Mouse (Mus musculus) MEL (cell line): ENCODE measurements around the gene Efna3. TPM values are rescaled to one million over a fixed set of nuclear protein-coding genes. Genes with fewer than 3 reads are reported as not detected.

Experiments used
- DNase-seq: peaks from one replicate; pipeline ENCODE4 v3.0.0; 2011; ENCODE audit warnings: low read depth, low spot score
- H3K27ac ChIP-seq: 2 replicates; pipeline ENCODE4 v1.5.1; 2012; ENCODE audit warnings: low read depth, mild to moderate bottlenecking, control low read depth, low read length, moderate library complexity; ENCODE audit not compliant: control insufficient read depth
- H3K27me3 ChIP-seq, 2 experiments: fragments of 150-350 bp in 1 of 2; sonication (generic) in 1 of 2; 2 replicates each; pipeline ENCODE4 v1.6.1; 2012; ENCODE audit warnings: low read length in 2 of 2, mild to moderate bottlenecking in 2 of 2, improper control_type of control experiment in 1 of 2, moderate library complexity in 1 of 2; ENCODE audit not compliant: insufficient read depth in 2 of 2, control insufficient read depth in 1 of 2
- H3K36me3 ChIP-seq, 2 experiments: 2 replicates each; pipeline ENCODE4 v1.6.1; 2012 to 2014; ENCODE audit warnings: low read length in 2 of 2, improper control_type of control experiment in 1 of 2, inconsistent platforms in 1 of 2, mild to moderate bottlenecking in 1 of 2; ENCODE audit not compliant: insufficient read depth in 2 of 2, control insufficient read depth in 1 of 2
- H3K4me1 ChIP-seq, 2 experiments: fragments of 150-350 bp in 1 of 2; sonication (generic) in 1 of 2; 2 replicates each; pipeline ENCODE4 v1.6.1; 2012; ENCODE audit warnings: low read length in 2 of 2, improper control_type of control experiment in 1 of 2, mild to moderate bottlenecking in 1 of 2; ENCODE audit not compliant: insufficient read depth in 2 of 2, control insufficient read depth in 1 of 2
- H3K4me3 ChIP-seq, 2 experiments: fragments of 150-350 bp in 1 of 2; sonication (generic) in 1 of 2; 2 replicates each; pipeline ENCODE4 v1.5.1; 2012; ENCODE audit warnings: low read depth in 2 of 2, low read length in 2 of 2, mild to moderate bottlenecking in 2 of 2, moderate library complexity in 2 of 2, control low read depth in 1 of 2, improper control_type of control experiment in 1 of 2; ENCODE audit not compliant: control insufficient read depth in 1 of 2, insufficient read depth in 1 of 2
- H3K79me2 ChIP-seq: 2 replicates; pipeline ENCODE4 v1.6.1; 2012; ENCODE audit warnings: mild to moderate bottlenecking, low read length, moderate library complexity; ENCODE audit not compliant: control insufficient read depth, poor library complexity, insufficient read depth
- H3K9ac ChIP-seq: 2 replicates; pipeline ENCODE4 v1.6.1; 2012; ENCODE audit warnings: low read depth, mild to moderate bottlenecking, control low read depth, low read length, moderate library complexity; ENCODE audit not compliant: control insufficient read depth, poor library complexity, severe bottlenecking
- H3K9me3 ChIP-seq: fragments of 150-350 bp; sonication (generic); replicated peaks from 2 replicates; pipeline ENCODE4 v1.6.1; 2012; ENCODE audit warnings: mild to moderate bottlenecking, low read length, improper control_type of control experiment, moderate library complexity; ENCODE audit not compliant: insufficient read depth
- BHLHE40 ChIP-seq: IDR thresholded peaks from 2 replicates; pipeline ENCODE4 v1.6.1; 2012; ENCODE audit warnings: low read depth, mild to moderate bottlenecking, inconsistent platforms, low read length, improper control_type of control experiment, borderline replicate concordance
- CHD1 ChIP-seq: IDR thresholded peaks from 2 replicates; pipeline ENCODE4 v1.6.1; 2012; ENCODE audit warnings: low read depth, mild to moderate bottlenecking, inconsistent platforms, low read length, improper control_type of control experiment
- CTCF ChIP-seq, 3 experiments: IDR thresholded peaks in 2 of 3; conservative IDR thresholded peaks in 1 of 3; 2 replicates each; pipeline ENCODE4 v1.5.1; 2011 to 2012; ENCODE audit warnings: low read length in 3 of 3, low read depth in 2 of 3, mild to moderate bottlenecking in 2 of 3, improper control_type of control experiment in 1 of 3, inconsistent platforms in 1 of 3, mixed read lengths in 1 of 3, moderate library complexity in 1 of 3; ENCODE audit not compliant: control insufficient read depth in 1 of 3, insufficient read depth in 1 of 3, poor library complexity in 1 of 3, severe bottlenecking in 1 of 3
- ELF1 ChIP-seq: IDR thresholded peaks from 2 replicates; pipeline ENCODE4 v1.6.1; 2014; ENCODE audit warnings: low read depth, mild to moderate bottlenecking, inconsistent platforms, low read length, improper control_type of control experiment, moderate library complexity
- EP300 ChIP-seq, 2 experiments: IDR thresholded peaks; 2 replicates each; pipeline ENCODE4 v1.6.1; 2011; ENCODE audit warnings: improper control_type of control experiment in 2 of 2, low read length in 2 of 2, low read depth in 1 of 2, mild to moderate bottlenecking in 1 of 2
- ETS1 ChIP-seq: IDR thresholded peaks from 2 replicates; pipeline ENCODE4 v1.6.1; 2012; ENCODE audit warnings: low read depth, mild to moderate bottlenecking, inconsistent platforms, low read length, improper control_type of control experiment, moderate library complexity
- GATA1 ChIP-seq: IDR thresholded peaks from 2 replicates; pipeline ENCODE4 v1.6.1; 2011; ENCODE audit warnings: low read depth, low read length, improper control_type of control experiment
- HCFC1 ChIP-seq: IDR thresholded peaks from 2 replicates; pipeline ENCODE4 v1.6.1; 2012; ENCODE audit warnings: low read depth, mild to moderate bottlenecking, inconsistent platforms, low read length, improper control_type of control experiment, moderate library complexity
- JUND ChIP-seq: IDR thresholded peaks from 2 replicates; pipeline ENCODE4 v1.6.1; 2011; ENCODE audit warnings: low read depth, mild to moderate bottlenecking, improper control_type of control experiment, low read length
- KAT2A ChIP-seq: conservative IDR thresholded peaks from 2 replicates; pipeline ENCODE4 v1.6.1; 2012; ENCODE audit warnings: low read depth, low read length, improper control_type of control experiment, inconsistent platforms
- MAFK ChIP-seq: IDR thresholded peaks from 2 replicates; pipeline ENCODE4 v1.6.1; 2011; ENCODE audit warnings: low read depth, mild to moderate bottlenecking, low read length, improper control_type of control experiment, borderline replicate concordance
- MAX ChIP-seq: IDR thresholded peaks from 2 replicates; pipeline ENCODE4 v1.6.1; 2011; ENCODE audit warnings: low read length, improper control_type of control experiment
- MEF2A ChIP-seq: IDR thresholded peaks from 2 replicates; pipeline ENCODE4 v1.6.1; 2014; ENCODE audit warnings: low read depth, mild to moderate bottlenecking, inconsistent platforms, low read length, improper control_type of control experiment; ENCODE audit not compliant: poor library complexity, insufficient replicate concordance, severe bottlenecking; ENCODE audit errors: extremely low read depth
- MYB ChIP-seq: IDR thresholded peaks from 2 replicates; pipeline ENCODE4 v1.6.1; 2011; ENCODE audit warnings: mild to moderate bottlenecking, low read depth, low read length, improper control_type of control experiment
- MYC ChIP-seq: IDR thresholded peaks from 2 replicates; pipeline ENCODE4 v1.6.1; 2011; ENCODE audit warnings: low read depth, mild to moderate bottlenecking, low read length, improper control_type of control experiment, moderate library complexity
- NRF1 ChIP-seq: IDR thresholded peaks from 2 replicates; pipeline ENCODE4 v1.6.1; 2014; ENCODE audit warnings: low read depth, mild to moderate bottlenecking, inconsistent platforms, low read length, improper control_type of control experiment, moderate library complexity; ENCODE audit not compliant: poor library complexity, insufficient read depth, severe bottlenecking
- POLR2A ChIP-seq, 2 experiments: IDR thresholded peaks; 2 replicates each; pipeline ENCODE4 v1.6.1; 2011 to 2012; ENCODE audit warnings: low read length in 2 of 2, mild to moderate bottlenecking in 2 of 2, control low read depth in 1 of 2, improper control_type of control experiment in 1 of 2, low read depth in 1 of 2, moderate library complexity in 1 of 2; ENCODE audit not compliant: control insufficient read depth in 1 of 2, insufficient read depth in 1 of 2, poor library complexity in 1 of 2
- POLR2AphosphoS2 ChIP-seq: IDR thresholded peaks from 2 replicates; pipeline ENCODE4 v1.6.1; 2011; ENCODE audit warnings: low read length, improper control_type of control experiment
- POLR2AphosphoS5 ChIP-seq: IDR thresholded peaks from 2 replicates; pipeline ENCODE4 v1.6.1; 2012; ENCODE audit warnings: low read depth, borderline replicate concordance, mild to moderate bottlenecking, inconsistent platforms, low read length, moderate library complexity, mixed read lengths
- RAD21 ChIP-seq: IDR thresholded peaks from 2 replicates; pipeline ENCODE4 v1.6.1; 2011; ENCODE audit warnings: mild to moderate bottlenecking, low read depth, low read length, improper control_type of control experiment
- SIN3A ChIP-seq: IDR thresholded peaks from 2 replicates; pipeline ENCODE4 v1.6.1; 2012; ENCODE audit warnings: low read length, improper control_type of control experiment, inconsistent platforms
- SMC3 ChIP-seq: IDR thresholded peaks from 2 replicates; pipeline ENCODE4 v1.6.1; 2011; ENCODE audit warnings: low read depth, low read length, improper control_type of control experiment
- TAL1 ChIP-seq: IDR thresholded peaks from 2 replicates; pipeline ENCODE4 v1.6.1; 2012; ENCODE audit warnings: mild to moderate bottlenecking, inconsistent platforms, low read length, moderate library complexity, mixed read lengths
- USF1 ChIP-seq: IDR thresholded peaks from 2 replicates; pipeline ENCODE4 v1.6.1; 2014; ENCODE audit warnings: low read depth, mild to moderate bottlenecking, inconsistent platforms, low read length, improper control_type of control experiment, moderate library complexity
- ZC3H11A ChIP-seq: IDR thresholded peaks from 2 replicates; pipeline ENCODE4 v1.6.1; 2012; ENCODE audit warnings: low read depth, mild to moderate bottlenecking, inconsistent platforms, low read length, improper control_type of control experiment
- ZMIZ1 ChIP-seq: IDR thresholded peaks from 2 replicates; pipeline ENCODE4 v1.6.1; 2012; ENCODE audit warnings: low read depth, mild to moderate bottlenecking, inconsistent platforms, low read length, improper control_type of control experiment, moderate library complexity
- polyA plus RNA-seq, 2 experiments: library from polyadenylated mRNA; stranded (reverse) in 1 of 2; unstranded in 1 of 2; fragments of >175 nt in 1 of 2; fragments of >200 nt in 1 of 2; gene quantifications; 2 replicates each; pipeline versions ENCODE4 v1.2.1 to v1.2.4; 2012; ENCODE audit warnings: low replicate concordance in 2 of 2, low read depth in 1 of 2; ENCODE audit not compliant: insufficient read length in 2 of 2, insufficient read depth in 1 of 2, missing spikeins in 1 of 2
- total RNA-seq: library from RNA; depleted of rRNA; stranded (reverse); fragments of 300-350 nt; gene quantifications from 2 replicates; pipeline ENCODE4 v1.2.3, GENCODE M21; 2012

The Efna3 gene
- total and polyA plus RNA-seq, 3 experiments: 0.54 to 1.2 TPM; not detected in 1

- TF ChIP-seq MEF2A: no peak
- no peak for TF ChIP-seq ZC3H11A
- TF ChIP-seq CHD1: no peak
- no peak for TF ChIP-seq MYC
- TF ChIP-seq JUND: no peak
- no peak for TF ChIP-seq MAFK
- no peak for TF ChIP-seq USF1
- no peak for TF ChIP-seq POLR2AphosphoS5
- TF ChIP-seq TAL1: no peak
- no peak for TF ChIP-seq ETS1
- TF ChIP-seq POLR2AphosphoS2: no peak
- TF ChIP-seq NRF1: no peak
- TF ChIP-seq POLR2A (IDR thresholded peaks at IDR 0.05; ENCODE audit: control insufficient read depth in 1 of 2, insufficient read depth in 1 of 2, low read depth in 1 of 2, low read length in 2 of 2, poor library complexity in 1 of 2): no peak
- no peak for TF ChIP-seq CTCF (IDR thresholded peaks at IDR 0.05 in 2 of 3, conservative IDR thresholded peaks at IDR 0.05 in 1 of 3; ENCODE audit: control insufficient read depth in 1 of 3, insufficient read depth in 1 of 3, low read depth in 2 of 3, low read length in 3 of 3, poor library complexity in 1 of 3, severe bottlenecking in 1 of 3)
- no peak for TF ChIP-seq MAX
- no peak for TF ChIP-seq ELF1
- no peak for TF ChIP-seq KAT2A
- no peak for TF ChIP-seq MYB
- TF ChIP-seq GATA1: peak; percentile 77
- TF ChIP-seq RAD21: no peak
- peak; percentile 47 to 56; a peak in 3 of 4 replicates for TF ChIP-seq EP300 (IDR thresholded peaks at IDR 0.05; ENCODE audit: low read depth in 1 of 2, low read length in 2 of 2)
- no peak; the same call in 1 of the 2 replicates for TF ChIP-seq BHLHE40
Measured at GRCm38 (mm10) chr3:89291874-89292273, 30.9 kb downstream of the Efna3 start (continued).

- Histone ChIP-seq H3K4me3 (no peak overlapping the region), H3K36me3 (peaks cover 0 to 8% of the 10 kb centered on the region in 2 experiments; a peak in 2 of 4 replicates), H3K27ac (no peak overlapping the region), H3K9me3 (no peaks in the 10 kb centered on the region), H3K9ac (no peak overlapping the region), H3K4me1 (peaks cover 8 to 17% of the 10 kb centered on the region in 2 experiments)
- TF ChIP-seq MAFK (no peak), CHD1 (no peak), HCFC1 (no peak), SMC3 (no peak), SIN3A (no peak), ZMIZ1 (no peak)
- TF ChIP-seq, all 39 proteins: peak for 0
- no peak for DNase-seq
- peaks cover 1 to 6% of the 10 kb centered on the region in 2 experiments for H3K27me3 ChIP-seq
- H3K79me2 ChIP-seq: no peaks in the 10 kb centered on the region
Measured at GRCm38 (mm10) chr3:89288503-89288928, 34.2 kb downstream of the Efna3 start.
